25 mouse cellular contexts compared by ENCODE assay signal in the genomic region with DNA sequence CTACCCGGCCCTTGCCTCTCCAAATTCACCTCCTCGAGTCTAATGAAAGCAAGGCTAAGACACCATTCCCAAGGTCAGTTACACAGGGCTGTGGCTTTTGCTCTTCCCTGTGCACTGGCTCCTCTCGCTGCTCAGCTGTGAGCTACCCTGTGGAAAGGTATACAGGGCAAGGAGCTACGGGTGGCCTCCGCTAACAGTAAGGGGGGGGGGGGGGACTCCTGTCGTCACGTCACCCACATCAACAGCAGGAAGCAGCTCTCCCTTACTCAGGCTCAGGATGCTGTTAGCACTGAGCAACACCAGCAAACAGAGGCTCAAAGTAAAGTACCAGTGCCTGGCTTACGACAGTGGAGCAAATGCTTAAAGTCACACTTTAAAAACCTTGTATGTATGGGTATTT. TPM values are rescaled to one million over a fixed set of nuclear protein-coding genes. Genes with fewer than 3 reads are reported as not detected.
DNase-seq lines count a peak whose midpoint lies in the region; ATAC-seq lines count a peak whose summit lies in the region.
"Had no signal": no experiment of that assay in that cellular context is flagged by ENCODE, and none has a peak within 500 bp of the region (broad histone marks: within the 10 kb centered on the region; RNA-seq: fewer than 3 reads in every experiment).

No protein-coding gene starts in this region.

- no peaks in the 10 kb centered on the region for H3K9me3 ChIP-seq in limb, embryonic 10.5 days (replicated peaks)
- H3K9me3 ChIP-seq: embryonic facial prominence, embryonic 13.5 days; embryonic facial prominence, embryonic 15.5 days; forebrain, embryonic 10.5 days; forebrain, embryonic 12.5 days had no signal

- no peak for ATAC-seq in CD4-positive, CD25-positive, alpha-beta regulatory T cell, adult 4 months
- ATAC-seq: activated CD4-positive, CD25-positive, alpha-beta regulatory T cell, adult 4 months; forebrain, embryonic 14.5 days; forebrain, embryonic 16.5 days had no signal

- peaks cover 26% of the 10 kb centered on the region for H3K4me1 ChIP-seq in limb, embryonic 10.5 days

- H3K36me3 ChIP-seq in limb, embryonic 10.5 days = no peaks in the 10 kb centered on the region
- H3K36me3 ChIP-seq: embryonic facial prominence, embryonic 15.5 days; forebrain, embryonic 10.5 days; forebrain, embryonic 12.5 days had no signal

- no peaks in the 10 kb centered on the region for H3K27me3 ChIP-seq in limb, embryonic 10.5 days (ENCODE audit: low read depth, poor library complexity, severe bottlenecking)
- H3K27me3 ChIP-seq: embryonic facial prominence, embryonic 13.5 days; embryonic facial prominence, embryonic 15.5 days; forebrain, embryonic 12.5 days had no signal

- peak; percentile 44 for DNase-seq in CD4-positive, CD25-positive, alpha-beta regulatory T cell, adult 2 months (ENCODE audit: low read depth, low spot score)
- peak; percentile 57 for DNase-seq in thymus, postnatal 0 days (ENCODE audit: low spot score)
- DNase-seq in thymus, postnatal 14 days = no peak
- DNase-seq in limb, embryonic 10.5 days (ENCODE audit: low spot score) = peak; percentile 25
- DNase-seq in right cerebral cortex, adult 18-20 months = no peak
- no peak for DNase-seq in kidney, postnatal 10 days
- DNase-seq: adrenal gland, adult 8-10 months; adrenal gland, postnatal 14 days; adrenal gland, postnatal 36 days; B cell, adult 2 months; cerebellum, adult 11-12 months; cerebellum, adult 2 months; cerebellum, adult 9-10 months; cerebellum, postnatal 14 days; cerebellum, postnatal 36 days; embryo, embryonic 11 days had no signal

- WGBS in limb, embryonic 10.5 days = 87% methylated on average over 8 of the region's 8 CpGs

- no peak overlapping the region for H3K27ac ChIP-seq in limb, embryonic 10.5 days
- H3K27ac ChIP-seq: embryonic facial prominence, embryonic 13.5 days; embryonic facial prominence, embryonic 15.5 days; forebrain, embryonic 10.5 days; forebrain, embryonic 12.5 days had no signal

- no peak overlapping the region for H3K4me3 ChIP-seq in limb, embryonic 10.5 days
- H3K4me3 ChIP-seq: embryonic facial prominence, embryonic 13.5 days; embryonic facial prominence, embryonic 15.5 days; erythroblast, embryonic 14.5 days; forebrain, embryonic 10.5 days; forebrain, embryonic 12.5 days had no signal

RNA-seq across cellular contexts. Expression of a gene that starts 11.8 kb away (rescaled TPM):
- 1 to 10 TPM; 5.7 to 9.5 TPM for polyA plus RNA-seq in CD4-positive, CD25-positive, alpha-beta regulatory T cell, adult 4 months (2017; shearing (Covaris generic))
- polyA plus RNA-seq in thymus, postnatal 0 days (2015; fragmentation: Nextera tagmentation; extraction: Ambion mirVana) = 25.8 and 30.9 TPM in 2 replicates
- polyA plus RNA-seq in limb, embryonic 10.5 days (2016; fragmentation: Nextera tagmentation; extraction: Ambion mirVana) = 10.5 and 12.0 TPM in 2 replicates

RNA-seq across cellular contexts. Expression of a gene that starts 29.8 kb away (rescaled TPM):
- polyA plus RNA-seq in CD4-positive, CD25-positive, alpha-beta regulatory T cell, adult 4 months (2017; shearing (Covaris generic)) = 1 to 10 TPM; 3.1 to 4.4 TPM
- polyA plus RNA-seq in thymus, postnatal 0 days (2015; fragmentation: Nextera tagmentation; extraction: Ambion mirVana) = 6.6 and 7.2 TPM in 2 replicates
- polyA plus RNA-seq in limb, embryonic 10.5 days (2016; fragmentation: Nextera tagmentation; extraction: Ambion mirVana) = 14.2 and 15.0 TPM in 2 replicates

Comparison
In these comparisons a context has a peak if more than half of its experiments do, and no peak if none do; other contexts are left out.
1. DNase-seq: peak in CD4-positive, CD25-positive, alpha-beta regulatory T cell, adult 2 months (single experiment), thymus, postnatal 0 days (single experiment) and limb, embryonic 10.5 days (single experiment); none in thymus, postnatal 14 days (single experiment), right cerebral cortex, adult 18-20 months (single experiment) and kidney, postnatal 10 days (single experiment).